Mouse (Mus musculus): ENCODE data around the gene Scp2. TPM values are rescaled to one million over a fixed set of nuclear protein-coding genes. Genes with fewer than 3 reads are reported as not detected.

Gene Scp2
- polyA plus RNA-seq, 1 experiment from 2014 or later: 212 TPM

Small RNA genes within 50 kb of the gene (microRNA-seq; reads per million reads assigned to microRNA genes)
- not detected for gene Mir6397

Other genes with a start within 250 kb of the Scp2 start
- 11.2 and 17.5 TPM in 2 replicates for gene Cpt2, start 221.4 kb downstream of the Scp2 start, polyA plus RNA-seq (2014; fragmentation: Nextera tagmentation; extraction: Ambion mirVana)
- gene Slc1a7, start 176.7 kb downstream of the Scp2 start, polyA plus RNA-seq (2014; fragmentation: Nextera tagmentation; extraction: Ambion mirVana): not detected in 2 replicates
- gene Podn, start 48.6 kb downstream of the Scp2 start, polyA plus RNA-seq (2014; fragmentation: Nextera tagmentation; extraction: Ambion mirVana): 0.12 TPM in 1 of 2 replicates, not detected in the other
- 6.3 and 7.6 TPM in 2 replicates for gene Echdc2, start 20.4 kb upstream of the Scp2 start, polyA plus RNA-seq (2014; fragmentation: Nextera tagmentation; extraction: Ambion mirVana)
- gene Zyg11a, start 73.0 kb upstream of the Scp2 start, polyA plus RNA-seq (2014; fragmentation: Nextera tagmentation; extraction: Ambion mirVana): not detected in 2 replicates
- 37.0 and 49.7 TPM in 2 replicates for gene Zyg11b, start 156.1 kb upstream of the Scp2 start, polyA plus RNA-seq (2014; fragmentation: Nextera tagmentation; extraction: Ambion mirVana)
- 45.7 and 46.4 TPM in 2 replicates for gene Coa7, start 183.1 kb upstream of the Scp2 start, polyA plus RNA-seq (2014; fragmentation: Nextera tagmentation; extraction: Ambion mirVana)
- gene Shisal2a, start 238.4 kb upstream of the Scp2 start, polyA plus RNA-seq (2014; fragmentation: Nextera tagmentation; extraction: Ambion mirVana): 4.9 and 6.6 TPM in 2 replicates